Mouse (Mus musculus): ENCODE measurements around the gene Tnfrsf18. TPM values are rescaled to one million over a fixed set of nuclear protein-coding genes. Genes with fewer than 3 reads are reported as not detected.
A peak's percentile ranks its signal among the peaks of the same experiment; 100 is the strongest.

Tnfrsf18 gene
- total RNA-seq, 2 experiments from 2014 or later = 7.0 to 7.5 TPM

DNA sequence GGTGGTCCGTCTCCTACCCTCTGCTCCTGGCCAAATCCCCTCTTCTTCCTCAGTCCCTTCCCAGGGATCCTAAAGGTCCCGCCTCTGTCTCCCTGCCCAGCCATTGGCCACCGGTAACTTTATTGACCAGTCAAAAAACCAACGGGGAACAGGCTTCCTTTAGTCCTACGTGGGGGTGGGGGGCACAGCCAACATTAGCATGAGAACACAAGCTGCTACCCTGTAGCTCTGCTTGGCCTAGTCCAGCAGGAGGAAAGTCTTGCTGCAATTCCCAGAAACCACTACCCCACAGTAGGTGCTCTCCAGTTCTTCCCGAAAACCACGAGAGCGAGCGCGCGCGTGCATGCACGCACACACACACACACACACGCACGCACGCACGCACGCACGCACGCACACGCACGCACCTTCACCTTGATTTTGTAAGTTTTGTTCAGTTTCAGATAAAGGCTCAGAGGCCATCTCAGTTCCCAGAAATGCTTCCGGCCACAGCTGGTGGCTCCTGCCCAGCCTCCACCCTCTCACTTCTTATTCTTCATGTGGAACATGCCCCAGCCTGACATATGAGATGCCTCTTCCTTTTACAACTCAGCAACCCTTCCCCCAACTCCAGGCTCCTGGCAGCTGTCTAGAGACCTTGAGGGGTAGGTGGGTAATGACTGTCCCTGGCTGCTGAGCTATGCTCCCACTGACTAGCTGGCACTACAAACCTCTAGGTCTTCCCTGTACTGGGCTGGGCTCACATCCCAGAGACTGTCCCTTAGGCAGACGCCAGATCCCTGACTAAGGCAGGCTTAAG, 5.8 kb downstream of the Tnfrsf18 start:
- ATAC-seq (replicated peaks; ENCODE audit: low FRiP score, low TSS enrichment, poor library complexity, severe bottlenecking) = peak; percentile 22

DNA sequence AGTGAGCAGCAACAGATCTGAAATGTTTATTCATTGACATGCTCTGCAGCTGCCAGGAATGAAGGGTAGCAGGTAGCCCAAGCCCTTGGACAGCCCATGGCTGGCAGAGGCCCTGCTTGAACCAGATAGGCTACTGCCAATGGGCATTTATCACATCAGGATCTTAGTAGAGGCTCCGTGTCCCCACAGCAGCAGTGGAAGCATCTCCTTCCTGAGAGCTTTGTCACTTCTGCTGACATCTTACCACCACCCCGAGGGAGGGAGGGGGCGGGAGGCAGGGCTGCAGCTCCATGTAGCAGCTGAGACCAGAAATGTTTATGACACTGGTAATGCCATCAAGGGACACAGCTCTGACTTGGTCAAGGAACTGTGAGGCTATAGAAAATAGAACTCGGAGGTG, 6.9 kb downstream of the Tnfrsf18 start:
- ATAC-seq (replicated peaks; ENCODE audit: low FRiP score, low TSS enrichment, poor library complexity, severe bottlenecking) = no peak; the same call in 1 of the 2 replicates

DNA sequence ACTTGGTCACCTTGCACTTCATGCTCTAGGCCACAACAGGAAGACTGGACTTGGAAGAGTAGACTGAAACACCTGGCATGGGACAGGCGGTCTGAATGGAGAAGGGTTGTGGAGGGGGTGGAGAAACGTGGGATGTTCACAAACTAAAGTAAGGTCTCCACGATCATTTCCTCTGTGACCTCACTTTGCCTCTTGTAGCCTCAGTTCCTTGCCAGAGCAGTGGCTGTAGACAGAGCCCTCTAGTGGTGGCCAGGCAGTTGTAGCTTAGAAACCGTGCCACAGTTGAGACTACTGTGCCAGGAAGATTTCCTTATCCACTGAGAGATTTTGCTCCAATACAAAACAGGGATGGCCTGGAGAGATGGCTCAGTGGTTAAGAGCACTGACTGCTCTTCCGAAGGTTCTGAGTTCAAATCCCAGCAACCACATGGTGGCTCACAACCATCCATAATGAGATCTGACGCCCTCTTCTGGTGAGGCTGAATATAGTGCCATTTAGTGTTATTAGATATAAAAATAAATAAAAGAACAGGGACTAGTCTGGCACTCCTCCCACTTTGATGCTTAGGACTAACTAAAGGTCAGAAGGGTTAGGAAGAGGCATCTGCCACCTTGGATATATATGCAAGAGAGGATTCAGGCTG, 7.6 kb downstream of the Tnfrsf18 start:
- ATAC-seq (replicated peaks; ENCODE audit: low FRiP score, low TSS enrichment, poor library complexity, severe bottlenecking) = peak; percentile 54

DNA sequence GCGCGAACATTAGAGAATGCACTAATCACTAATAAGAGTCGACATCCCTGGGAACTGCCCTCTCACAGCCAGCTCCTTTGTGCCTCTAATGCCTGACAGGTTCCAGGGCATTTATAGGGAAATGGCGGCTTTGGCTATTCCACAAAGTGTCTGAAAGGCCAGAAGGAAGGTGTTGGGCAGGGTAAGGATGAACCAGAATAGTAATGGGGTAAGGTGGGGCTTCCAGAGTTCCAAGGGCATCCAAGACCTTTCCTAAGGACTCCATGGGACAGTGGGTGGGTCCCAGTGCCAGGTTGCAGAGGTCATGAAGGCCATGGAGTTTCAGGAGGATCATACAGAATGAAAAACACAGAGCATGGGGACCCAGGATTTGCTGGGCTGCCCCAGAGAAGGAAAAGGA, 8.3 kb downstream of the Tnfrsf18 start:
- no peak for ATAC-seq (replicated peaks; ENCODE audit: low FRiP score, low TSS enrichment, poor library complexity, severe bottlenecking)

DNA sequence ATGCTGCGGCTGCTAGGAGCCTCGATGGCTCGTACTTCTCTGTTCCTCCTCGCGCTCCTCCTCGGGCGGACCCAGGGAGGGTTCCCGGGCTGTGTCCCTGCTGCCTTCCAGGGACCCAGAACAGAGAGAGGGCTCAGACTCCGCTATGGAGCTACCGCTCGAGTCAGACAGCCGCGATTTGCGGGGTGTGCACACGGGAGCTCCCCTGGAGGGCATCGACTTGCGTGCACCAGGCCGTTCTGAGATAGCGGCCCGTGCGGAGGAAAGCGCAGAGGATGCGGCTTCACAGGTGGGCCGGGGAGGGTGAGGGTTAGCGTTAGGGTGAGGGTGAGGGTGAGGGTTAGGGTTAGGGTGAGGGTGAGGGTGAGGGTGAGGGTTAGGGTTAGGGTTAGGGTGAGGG, 8.9 kb downstream of the Tnfrsf18 start:
- ATAC-seq (replicated peaks; ENCODE audit: low FRiP score, low TSS enrichment, poor library complexity, severe bottlenecking) = peak; percentile 28; the same call in 1 of the 2 replicates

DNA sequence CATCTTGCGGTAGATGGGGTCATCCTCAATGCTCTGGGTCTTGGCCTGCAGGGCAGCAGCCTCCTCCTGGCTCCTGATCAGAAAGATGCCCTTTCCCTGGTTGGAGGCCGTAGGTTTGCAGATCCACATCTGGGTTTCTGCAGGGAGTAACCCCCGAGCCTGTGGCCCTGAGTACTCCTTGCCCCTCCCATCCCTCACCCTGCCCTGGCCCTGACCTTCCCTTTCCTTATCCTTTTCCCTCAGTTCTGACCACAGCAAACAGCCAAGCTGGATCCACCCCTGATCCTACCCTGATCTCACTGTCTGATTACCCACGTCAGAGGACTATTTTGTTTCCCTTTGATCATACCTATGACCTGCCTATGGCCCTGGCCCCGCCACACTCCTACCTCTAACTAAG, 18.8 kb downstream of the Tnfrsf18 start:
- ATAC-seq (replicated peaks; ENCODE audit: low FRiP score, low TSS enrichment, poor library complexity, severe bottlenecking) = peak; percentile 12; the same call in 1 of the 2 replicates

DNA sequence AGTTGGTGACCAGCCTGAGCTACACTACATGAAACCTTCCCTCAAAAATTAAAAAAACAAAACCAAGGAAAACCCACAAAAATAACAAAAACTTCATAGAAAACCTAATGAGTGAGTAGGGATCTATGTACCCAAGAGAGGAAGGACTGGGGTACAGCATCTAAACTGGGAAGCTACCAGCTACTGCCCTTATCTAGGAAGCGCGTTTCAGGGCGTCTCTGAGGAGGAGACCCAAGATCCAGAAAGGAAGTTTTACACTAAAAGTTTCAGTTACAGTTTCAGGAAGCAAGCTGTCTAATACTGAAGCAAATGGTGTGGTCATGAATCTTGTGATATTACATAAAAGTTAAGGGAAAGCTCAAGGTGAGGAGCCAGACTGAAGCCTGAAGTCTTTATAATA, 23.8 kb downstream of the Tnfrsf18 start:
- no peak for ATAC-seq (replicated peaks; ENCODE audit: low FRiP score, low TSS enrichment, poor library complexity, severe bottlenecking)

DNA sequence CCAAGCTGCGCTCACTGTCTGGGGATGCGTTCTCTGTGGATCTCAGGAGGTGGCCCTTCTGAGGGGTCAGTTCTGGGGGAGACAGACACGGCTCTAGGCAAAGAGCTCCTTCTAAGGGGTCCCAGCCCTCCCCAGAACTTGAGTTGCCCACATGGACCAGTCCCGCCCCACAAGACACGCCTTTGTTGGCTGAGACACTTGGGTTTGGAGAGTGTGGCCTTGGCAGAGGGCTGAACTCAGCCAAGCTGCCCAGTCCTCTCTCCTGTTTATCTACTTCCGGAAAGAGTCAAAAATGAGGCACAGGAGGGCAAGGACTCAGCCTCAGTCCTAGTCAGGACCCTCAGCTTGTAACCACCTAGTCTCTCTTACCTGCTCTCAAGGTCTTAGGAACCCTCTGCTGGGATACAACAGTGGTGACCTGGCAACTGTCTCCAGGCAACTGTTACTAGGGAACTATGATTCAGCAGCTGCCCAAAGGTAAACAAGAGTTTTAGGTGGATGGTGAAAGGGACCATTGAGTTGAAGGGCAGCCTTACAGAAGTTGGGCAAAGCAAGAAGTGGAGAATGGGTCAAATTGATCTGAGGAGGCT, 24.5 kb downstream of the Tnfrsf18 start:
- ATAC-seq (replicated peaks; ENCODE audit: low FRiP score, low TSS enrichment, poor library complexity, severe bottlenecking) = 0 out of 2 replicates have a peak, but pooled peaks have one; percentile 17

DNA sequence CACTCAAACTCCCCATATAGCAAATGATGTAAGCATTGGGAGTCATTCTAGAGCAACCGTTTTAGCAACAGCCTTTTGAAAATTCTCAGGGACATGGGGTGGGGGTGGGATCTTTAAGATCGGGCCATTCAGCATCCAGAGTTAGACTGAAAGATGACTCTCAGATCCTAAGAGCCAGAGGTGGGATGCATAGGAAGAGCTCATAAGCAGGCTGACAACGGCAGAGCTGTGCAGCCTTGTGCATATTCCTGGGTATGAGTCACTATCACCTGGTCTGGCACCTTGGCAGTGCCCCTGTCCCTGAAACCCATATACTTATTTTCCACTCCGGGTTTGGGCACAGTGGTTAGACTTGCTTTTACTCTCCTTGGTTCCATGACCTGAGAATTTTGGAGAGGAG, 27.1 kb downstream of the Tnfrsf18 start:
- no peak for ATAC-seq (replicated peaks; ENCODE audit: low FRiP score, low TSS enrichment, poor library complexity, severe bottlenecking)

DNA sequence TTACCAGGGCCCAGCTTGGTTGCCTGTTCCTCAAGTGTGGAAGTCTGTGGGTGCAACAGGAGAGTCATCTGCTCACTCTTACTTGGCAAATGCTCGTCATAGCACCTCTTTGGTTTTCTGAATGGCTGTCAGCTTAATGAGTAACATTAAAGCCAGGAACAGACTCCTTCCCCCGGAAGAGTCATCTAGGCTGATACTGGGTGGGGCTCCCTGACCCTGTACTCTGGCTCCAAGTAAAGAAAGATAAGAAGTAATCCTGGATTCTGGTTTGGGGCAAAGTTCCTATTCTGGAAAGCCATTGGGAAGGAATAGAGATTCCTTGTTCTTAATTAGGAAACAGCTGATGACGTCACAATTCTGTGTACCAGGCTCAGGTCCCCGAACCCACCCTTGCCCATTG, 28.2 kb downstream of the Tnfrsf18 start:
- no peak for ATAC-seq (replicated peaks; ENCODE audit: low FRiP score, low TSS enrichment, poor library complexity, severe bottlenecking)

DNA sequence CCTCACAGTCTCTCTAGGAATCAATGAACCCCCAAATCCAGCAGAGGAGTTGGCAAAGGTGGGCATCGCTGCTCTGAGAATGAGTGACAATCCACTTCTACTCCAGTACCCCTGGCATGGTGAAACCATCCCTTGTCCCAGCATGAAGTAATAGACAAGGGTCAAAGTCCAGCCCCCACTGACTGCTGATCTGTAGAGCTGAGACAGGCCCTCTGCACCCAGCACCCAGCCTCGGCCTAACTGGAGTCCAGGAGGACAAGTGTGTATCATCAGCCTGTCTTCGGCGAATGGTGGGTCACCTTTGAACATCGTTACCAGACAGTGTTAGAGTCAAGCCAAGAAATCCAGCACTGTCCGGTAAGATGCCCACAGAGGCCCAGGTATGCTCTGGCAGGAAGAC, 28.6 kb downstream of the Tnfrsf18 start:
- ATAC-seq (replicated peaks; ENCODE audit: low FRiP score, low TSS enrichment, poor library complexity, severe bottlenecking) = no peak

DNA sequence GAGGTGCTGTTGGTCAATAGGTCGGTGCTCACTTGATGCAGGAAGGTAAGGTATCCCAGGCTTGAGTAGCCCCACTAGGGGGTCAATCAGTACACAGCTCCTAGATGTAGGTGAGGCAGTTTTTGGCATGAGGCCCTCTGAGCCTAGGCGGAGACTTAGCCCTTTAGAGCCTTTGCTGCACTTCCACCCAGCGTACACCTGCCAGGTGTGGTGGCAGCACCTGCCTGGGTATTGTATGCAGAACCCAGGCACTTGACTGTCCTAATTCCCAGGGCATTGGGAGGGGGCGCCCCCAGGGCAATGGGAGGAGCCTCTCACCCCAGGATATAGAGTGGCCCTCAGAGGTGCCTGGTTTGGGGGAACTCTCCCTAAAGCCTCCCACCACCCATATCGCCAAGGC, 29.2 kb downstream of the Tnfrsf18 start:
- no peak for ATAC-seq (replicated peaks; ENCODE audit: low FRiP score, low TSS enrichment, poor library complexity, severe bottlenecking)

DNA sequence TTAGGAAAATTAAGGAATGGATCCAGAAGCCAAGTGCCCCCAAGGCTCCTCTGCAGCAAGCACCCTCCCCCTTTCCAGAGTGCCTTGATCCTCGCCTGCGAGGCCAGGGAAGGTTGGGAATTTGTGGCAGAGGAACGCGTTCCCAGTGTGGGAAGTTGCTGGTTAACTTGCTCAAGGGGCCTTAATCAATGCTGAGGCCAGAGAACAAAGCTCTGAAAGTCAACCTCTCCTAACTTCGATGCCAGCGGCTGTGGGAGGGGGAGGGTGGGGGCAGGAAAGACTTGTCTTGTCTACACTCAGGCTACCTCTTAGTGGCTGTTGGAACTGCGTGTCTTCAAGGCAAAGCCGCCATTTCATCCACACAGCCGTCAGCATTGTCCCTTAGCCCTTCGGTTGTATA, 31.7 kb downstream of the Tnfrsf18 start:
- ATAC-seq (replicated peaks; ENCODE audit: low FRiP score, low TSS enrichment, poor library complexity, severe bottlenecking) = no peak

DNA sequence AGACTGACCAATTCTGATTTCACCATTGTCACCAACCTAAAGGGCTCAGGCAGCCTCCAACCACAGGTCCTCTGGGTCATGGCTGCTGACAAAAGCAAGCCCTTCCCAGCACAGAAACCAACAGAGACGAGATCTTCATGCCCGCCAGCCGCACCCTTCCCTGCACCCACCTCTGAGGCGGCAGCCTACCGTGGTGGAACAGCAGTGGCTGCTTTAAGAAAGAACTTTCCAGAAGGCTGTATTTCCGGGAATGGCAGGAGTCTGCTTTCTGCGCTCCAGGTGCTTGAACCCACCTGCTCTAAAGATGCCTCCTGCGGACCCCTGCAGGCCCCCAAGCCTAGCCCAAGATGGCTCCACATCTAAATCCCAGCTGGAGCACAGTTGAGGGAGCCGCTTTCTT, 32.9 kb downstream of the Tnfrsf18 start:
- no peak for ATAC-seq (replicated peaks; ENCODE audit: low FRiP score, low TSS enrichment, poor library complexity, severe bottlenecking)

DNA sequence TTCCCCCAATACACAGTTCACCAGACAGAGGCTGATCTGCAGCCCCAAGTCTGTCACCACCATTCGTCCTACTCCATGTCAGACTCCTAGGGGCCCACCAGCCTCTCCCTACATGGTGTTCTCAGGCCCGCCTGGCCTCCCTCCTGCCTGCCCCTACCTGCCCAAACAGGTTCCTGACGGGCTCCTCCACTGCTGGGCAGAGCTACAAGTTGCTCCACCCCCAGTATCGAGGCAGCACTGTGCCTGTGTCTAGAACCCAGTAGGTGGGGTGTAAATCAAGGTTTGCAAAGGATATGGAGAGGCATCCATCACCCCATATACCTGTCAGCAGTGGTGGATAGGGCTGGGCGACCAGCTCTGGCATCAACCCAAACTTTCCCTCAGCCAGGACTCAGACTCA, 33.3 kb downstream of the Tnfrsf18 start, which contains the start of gene Ttll10:
Ttll10 (minus strand) TSS at position 154 of the 400 bp plus-strand sequence.
- 0 out of 2 replicates have a peak, but pooled peaks have one; percentile 19 for ATAC-seq (replicated peaks; ENCODE audit: low FRiP score, low TSS enrichment, poor library complexity, severe bottlenecking)

DNA sequence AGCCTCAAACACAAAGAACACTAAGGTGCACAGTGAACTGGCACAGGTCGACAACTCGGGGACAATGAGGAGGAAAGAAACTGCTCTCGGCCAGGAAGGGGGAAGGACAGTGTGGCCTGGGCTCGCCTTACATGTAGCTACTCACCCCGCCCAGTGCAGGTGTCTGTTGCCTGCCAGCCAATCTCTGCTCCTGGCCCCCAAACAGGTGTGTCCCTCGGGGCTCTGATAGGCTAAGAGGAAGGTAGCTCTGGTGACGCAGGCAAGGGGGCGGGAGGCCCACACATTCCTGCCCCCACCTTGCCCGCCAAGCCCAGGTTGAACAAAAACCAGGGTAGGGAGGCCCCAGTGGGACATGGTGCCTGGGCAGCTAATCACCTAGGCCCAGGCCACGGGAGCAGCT, 33.7 kb downstream of the Tnfrsf18 start:
- ATAC-seq (replicated peaks; ENCODE audit: low FRiP score, low TSS enrichment, poor library complexity, severe bottlenecking) = no peak

DNA sequence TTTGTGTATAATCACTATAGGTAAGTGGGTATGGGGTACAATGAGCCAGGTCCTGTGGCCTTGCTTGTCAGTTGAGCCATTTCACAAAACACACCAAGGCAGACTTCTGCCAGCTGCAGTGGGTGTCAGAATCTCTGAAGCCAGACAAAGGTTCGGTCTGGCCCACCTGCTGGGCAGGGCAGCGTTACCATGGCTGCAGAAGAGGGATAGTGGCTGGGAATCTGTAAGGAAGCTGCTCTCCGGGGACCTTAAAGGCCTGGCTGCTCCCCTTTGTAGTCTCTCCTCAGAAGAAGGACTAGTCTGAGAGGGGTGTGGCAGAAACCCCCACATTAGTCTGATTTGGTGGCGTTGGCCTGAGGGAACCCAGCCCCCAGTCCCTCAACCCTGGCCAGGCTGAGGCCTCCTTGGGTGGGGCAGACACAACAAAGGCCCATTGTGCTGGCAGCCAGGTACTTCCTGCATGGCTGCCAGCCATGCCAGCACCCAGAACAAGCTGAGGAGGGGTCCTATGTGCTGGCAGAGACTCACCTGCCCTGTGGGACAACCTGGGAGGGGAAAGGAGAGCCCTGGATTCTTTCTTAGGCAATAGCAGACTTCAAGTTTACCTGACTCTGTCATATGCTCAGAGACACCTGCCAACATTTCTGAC, 38.0 kb downstream of the Tnfrsf18 start:
- ATAC-seq (replicated peaks; ENCODE audit: low FRiP score, low TSS enrichment, poor library complexity, severe bottlenecking) = no peak

DNA sequence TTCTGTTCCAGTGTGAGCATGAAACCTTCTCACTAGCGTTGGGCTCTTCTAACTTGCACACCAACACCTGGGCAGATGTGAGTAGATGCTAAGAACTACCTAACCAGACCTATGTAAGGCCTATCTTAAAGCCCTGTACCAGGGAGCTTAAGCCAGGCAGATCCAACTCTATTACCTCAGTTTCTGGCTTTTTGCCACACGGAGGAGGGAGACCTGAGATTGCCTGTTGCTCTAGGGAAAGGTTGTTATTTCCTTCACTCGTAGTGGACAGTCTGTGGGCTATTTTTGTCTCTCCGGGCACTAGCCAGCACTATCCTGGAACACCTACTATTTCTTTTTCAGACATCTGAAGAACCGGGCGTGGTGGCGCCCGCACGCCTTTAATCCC, 38.5 kb downstream of the Tnfrsf18 start:
- no peak for ATAC-seq (replicated peaks; ENCODE audit: low FRiP score, low TSS enrichment, poor library complexity, severe bottlenecking)

DNA sequence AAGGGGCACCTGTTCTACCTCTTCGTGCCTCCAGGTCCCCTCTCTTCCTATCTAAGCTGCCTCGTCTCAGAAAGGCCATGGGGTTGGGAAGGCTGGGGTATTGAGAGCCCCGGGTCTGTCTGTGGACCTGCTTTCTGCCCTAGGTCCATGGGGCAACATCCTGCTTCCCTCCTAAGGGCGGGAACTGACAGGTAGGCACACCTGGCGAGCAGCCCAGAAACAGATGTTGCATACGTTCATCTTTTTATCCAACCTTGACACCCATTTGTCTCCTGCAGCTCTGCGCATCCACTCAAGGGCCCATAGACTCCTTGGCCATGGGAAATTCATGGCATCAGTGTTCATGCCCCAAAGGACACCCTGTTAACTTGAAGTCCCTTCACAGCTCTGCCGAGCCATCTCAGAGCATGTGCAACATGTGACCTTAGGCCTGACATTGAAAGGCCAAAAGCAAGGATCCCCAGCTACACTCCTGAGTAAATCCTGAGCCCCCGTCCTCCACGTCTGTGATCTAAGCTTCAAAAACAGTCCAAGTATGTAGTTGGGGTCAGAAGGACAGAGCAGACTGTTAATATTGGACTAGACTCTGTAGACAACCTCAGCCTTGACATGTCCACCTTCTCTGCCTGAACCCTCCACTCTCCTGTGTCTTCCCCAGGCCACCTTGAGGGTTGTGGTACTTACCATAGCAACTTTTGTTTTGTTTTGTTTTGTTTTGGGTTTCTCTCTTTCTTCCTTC, 39.4 kb downstream of the Tnfrsf18 start:
- no peak for ATAC-seq (replicated peaks; ENCODE audit: low FRiP score, low TSS enrichment, poor library complexity, severe bottlenecking)
